Mouse (Mus musculus): Measurements from ENCODE around the gene Crebl2.

Gene Crebl2

GRCm38 (mm10) chr6:134873018-134873417 lies 43.1 kb downstream of the Crebl2 start:
- DNase-seq (ENCODE audit: low spot score), result no peak

- no peak for DNase-seq (ENCODE audit: low spot score)
Observed at GRCm38 (mm10) chr6:134876795-134877194, 46.8 kb downstream of the Crebl2 start.

GRCm38 (mm10) chr6:134877276-134877675 lies 47.3 kb downstream of the Crebl2 start:
- no peak for DNase-seq (ENCODE audit: low spot score)

GRCm38 (mm10) chr6:134877892-134878291 lies 47.9 kb downstream of the Crebl2 start:
- DNase-seq (ENCODE audit: low spot score), result no peak

- DNase-seq (ENCODE audit: low spot score), result no peak
Observed at GRCm38 (mm10) chr6:134879556-134879955, 49.6 kb downstream of the Crebl2 start.

- DNase-seq (ENCODE audit: low spot score), result no peak
Observed at GRCm38 (mm10) chr6:134880046-134880445, 50.1 kb downstream of the Crebl2 start.

- no peak for DNase-seq (ENCODE audit: low spot score)
Observed at GRCm38 (mm10) chr6:134883661-134884060, 53.7 kb downstream of the Crebl2 start.

- no peak for DNase-seq (ENCODE audit: low spot score)
Observed at GRCm38 (mm10) chr6:134885515-134885914, 55.6 kb downstream of the Crebl2 start.

- no peak for DNase-seq (ENCODE audit: low spot score)
Observed at GRCm38 (mm10) chr6:134886475-134886874, 56.5 kb downstream of the Crebl2 start.

GRCm38 (mm10) chr6:134887008-134887407 lies 57.1 kb downstream of the Crebl2 start:
- no peak for DNase-seq (ENCODE audit: low spot score)

- no peak for DNase-seq (ENCODE audit: low spot score)
Observed at GRCm38 (mm10) chr6:134887711-134888449, 57.9 kb downstream of the Crebl2 start.

GRCm38 (mm10) chr6:134888563-134889017 lies 58.6 kb downstream of the Crebl2 start:
- no peak for DNase-seq (ENCODE audit: low spot score)

GRCm38 (mm10) chr6:134889763-134890162 lies 59.8 kb downstream of the Crebl2 start:
- no peak for DNase-seq (ENCODE audit: low spot score)

- DNase-seq (ENCODE audit: low spot score), result no peak
Observed at GRCm38 (mm10) chr6:134890436-134890835, 60.5 kb downstream of the Crebl2 start.

GRCm38 (mm10) chr6:134896570-134897436 lies 66.8 kb downstream of the Crebl2 start:
- no peak for DNase-seq (ENCODE audit: low spot score)

- DNase-seq (ENCODE audit: low spot score), result peak; percentile 94
Observed at GRCm38 (mm10) chr6:134897443-134898094, 67.6 kb downstream of the Crebl2 start.

- DNase-seq (ENCODE audit: low spot score), result peak; percentile 80
Observed at GRCm38 (mm10) chr6:134898095-134898965, 68.4 kb downstream of the Crebl2 start, which contains the start of gene Gpr19. Gene Gpr19 (minus strand): TSS chr6:134898578.

- DNase-seq (ENCODE audit: low spot score), result no peak
Observed at GRCm38 (mm10) chr6:134903368-134903767, 73.4 kb downstream of the Crebl2 start.

- no peak for DNase-seq (ENCODE audit: low spot score)
Observed at GRCm38 (mm10) chr6:134903891-134904884, 74.2 kb downstream of the Crebl2 start.

- no peak for DNase-seq (ENCODE audit: low spot score)
Observed at GRCm38 (mm10) chr6:134905811-134906210, 75.9 kb downstream of the Crebl2 start.
